Mouse (Mus musculus): ENCODE data around the gene Tnn. TPM values are rescaled to one million over a fixed set of nuclear protein-coding genes. Genes with fewer than 3 reads are reported as not detected.

The Tnn gene
- polyA plus RNA-seq (2015; fragmentation: Nextera tagmentation; extraction: Ambion mirVana), result 0.04 and 0.06 TPM in 2 replicates

DNA sequence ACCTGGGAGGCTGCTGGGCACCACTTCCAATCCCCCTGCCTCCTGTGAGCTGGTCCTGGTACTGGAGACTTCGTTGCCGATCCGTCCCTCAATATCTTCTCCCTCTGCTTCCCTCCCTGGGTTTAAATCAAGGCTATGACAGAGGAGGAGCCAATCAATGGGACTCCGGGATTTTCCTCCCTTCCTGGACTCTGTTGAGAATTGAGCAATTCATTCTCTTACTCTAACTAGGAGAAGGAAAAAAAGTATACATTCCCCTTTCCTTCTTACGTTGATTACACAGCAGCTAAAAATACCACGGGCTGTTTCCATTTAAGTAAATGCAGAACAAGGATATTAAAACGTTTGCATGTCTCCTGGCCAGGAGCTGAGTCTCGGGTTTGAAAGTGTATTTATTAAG, at the start of gene Tnn:
Tnn (minus strand) TSS at position 101 of the 400 bp plus-strand sequence.
- no peak within 1 kb of the TSS for H3K9ac ChIP-seq (ENCODE audit: low read depth, low read length)
- H3K27ac ChIP-seq (ENCODE audit: low read length), result no peak within 1 kb of the TSS
- no peaks in the 10 kb centered on the region for H3K4me1 ChIP-seq (ENCODE audit: control insufficient read depth, insufficient read depth, low read length)
- no peaks in the 10 kb centered on the region for H3K27me3 ChIP-seq (ENCODE audit: control insufficient read depth, insufficient read depth, low read depth, low read length)
- no peaks in the 10 kb centered on the region for H3K36me3 ChIP-seq (ENCODE audit: control insufficient read depth, insufficient read depth, low read length)
- ATAC-seq, result no peak
- no peak within 1 kb of the TSS for H3K4me2 ChIP-seq (ENCODE audit: low read length)
- H3K9me3 ChIP-seq (replicated peaks; ENCODE audit: control insufficient read depth, low read length, poor library complexity, severe bottlenecking), result no peaks in the 10 kb centered on the region
- WGBS, result 82% methylated on average over 8 of the region's 8 CpGs
- no peak within 1 kb of the TSS for H3K4me3 ChIP-seq (ENCODE audit: low read depth, low read length)

DNA sequence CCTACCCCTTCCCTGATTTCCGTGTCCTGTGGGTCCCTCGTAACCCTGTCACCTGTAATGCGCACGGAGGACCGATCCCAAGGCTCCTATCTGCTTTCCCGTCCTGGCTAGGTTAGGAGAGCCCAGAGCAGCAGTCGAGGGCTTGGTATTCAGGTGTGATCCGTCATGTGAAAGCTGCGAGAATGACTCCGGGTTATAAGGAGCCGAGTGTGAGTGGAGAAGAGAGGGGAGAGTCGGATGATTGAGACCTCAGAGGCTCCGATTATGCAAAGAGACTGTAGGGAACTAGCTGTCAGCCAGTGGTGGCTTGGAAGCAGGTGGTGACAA, 41.9 kb upstream of the Tnn start:
- H3K4me2 ChIP-seq (ENCODE audit: low read length), result peak overlapping the region; percentile 89
- under 1% methylated on average over 13 of the region's 13 CpGs for WGBS
- H3K36me3 ChIP-seq (ENCODE audit: control insufficient read depth, insufficient read depth, low read length), result 0 out of 2 replicates have a peak, but pooled peaks cover 4% of the 10 kb centered on the region
- peak overlapping the region; percentile 80 for H3K9ac ChIP-seq (ENCODE audit: low read depth, low read length)
- no peaks in the 10 kb centered on the region for H3K27me3 ChIP-seq (ENCODE audit: control insufficient read depth, insufficient read depth, low read depth, low read length)
- peak overlapping the region; percentile 81 for H3K27ac ChIP-seq (ENCODE audit: low read length)
- peaks cover 14% of the 10 kb centered on the region for H3K4me1 ChIP-seq (ENCODE audit: control insufficient read depth, insufficient read depth, low read length)
- peak overlapping the region; percentile 75 for H3K4me3 ChIP-seq (ENCODE audit: low read depth, low read length)
- ATAC-seq, result no peak
- H3K9me3 ChIP-seq (replicated peaks; ENCODE audit: control insufficient read depth, low read length, poor library complexity, severe bottlenecking), result no peaks in the 10 kb centered on the region

DNA sequence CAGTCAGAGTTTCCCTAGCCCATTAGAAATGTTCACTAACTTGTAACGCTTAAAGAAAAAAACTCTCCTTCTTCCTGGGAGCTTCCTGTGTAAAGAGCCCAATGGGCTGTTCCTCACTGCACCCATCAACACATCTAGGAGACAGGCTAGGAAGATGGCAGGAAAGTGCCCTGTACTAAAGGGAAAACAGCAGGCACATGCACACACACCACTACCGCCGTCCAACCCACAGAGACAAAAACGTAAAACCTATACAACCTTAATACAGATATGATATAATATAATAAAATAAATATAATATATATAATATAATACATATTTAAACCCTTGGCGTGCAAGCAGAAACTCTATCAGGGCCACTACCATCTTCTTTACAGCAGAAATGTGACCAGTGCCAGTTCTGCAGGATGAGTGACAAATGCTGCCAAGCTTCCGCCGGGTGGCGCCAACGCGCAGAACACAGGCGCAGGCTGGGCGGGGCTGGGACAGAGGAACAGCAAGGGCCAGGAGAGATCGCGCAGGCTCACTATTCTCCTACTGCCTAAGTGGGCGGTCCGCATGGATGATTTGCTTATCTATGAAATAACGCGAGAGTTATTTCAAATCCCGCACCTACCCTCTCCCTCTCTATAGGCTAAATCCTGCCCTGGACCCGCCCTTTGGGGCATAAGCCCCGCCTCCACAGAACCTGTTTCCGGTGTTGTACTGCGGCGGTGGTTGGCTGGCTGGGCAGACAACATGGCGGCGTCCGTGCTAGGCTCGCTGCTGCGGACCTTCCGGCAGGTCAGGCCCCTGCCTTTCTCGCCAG, 41.4 kb upstream of the Tnn start, which contains the start of gene Mrps14:
Mrps14 (plus strand) TSS at position 687 of the 808 bp plus-strand sequence.
- Histone ChIP-seq H3K36me3 (ENCODE audit: control insufficient read depth, insufficient read depth, low read length) (0 out of 2 replicates have a peak, but pooled peaks cover 4% of the 10 kb centered on the region), H3K4me2 (ENCODE audit: low read length) (peak within 1 kb of the TSS; percentile 89), H3K9me3 (replicated peaks; ENCODE audit: control insufficient read depth, low read length, poor library complexity, severe bottlenecking) (no peaks in the 10 kb centered on the region), H3K4me1 (ENCODE audit: control insufficient read depth, insufficient read depth, low read length) (peaks cover 14% of the 10 kb centered on the region), H3K4me3 (ENCODE audit: low read depth, low read length) (peak within 1 kb of the TSS; percentile 75), H3K27me3 (ENCODE audit: control insufficient read depth, insufficient read depth, low read depth, low read length) (no peaks in the 10 kb centered on the region), H3K27ac (ENCODE audit: low read length) (peak within 1 kb of the TSS; percentile 81), H3K9ac (ENCODE audit: low read depth, low read length) (peak within 1 kb of the TSS; percentile 80)
- 6% methylated on average over 31 of the region's 31 CpGs for WGBS
- peak; percentile 99 for ATAC-seq

DNA sequence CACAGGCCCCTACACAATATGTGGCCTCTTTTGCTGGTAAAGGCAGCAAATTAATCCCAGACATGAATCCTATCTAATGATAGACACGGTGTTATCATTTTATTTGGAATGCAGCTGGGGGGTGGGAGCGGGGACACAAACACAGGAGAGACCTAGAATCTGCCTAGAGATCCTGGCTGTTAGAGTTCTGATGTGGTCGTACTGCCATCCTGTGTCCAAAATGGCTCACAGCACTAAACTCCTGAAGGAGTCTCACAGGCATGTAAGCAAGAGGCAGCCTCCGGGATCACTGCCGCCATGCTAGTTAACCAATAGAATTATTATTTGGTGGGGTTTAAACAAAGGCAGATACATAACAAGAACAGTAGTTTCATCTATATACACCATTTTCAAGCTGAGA, 31.1 kb upstream of the Tnn start:
- no peak overlapping the region for H3K27ac ChIP-seq (ENCODE audit: low read length)
- WGBS, result 11% methylated on average over 5 of the region's 5 CpGs
- H3K27me3 ChIP-seq (ENCODE audit: control insufficient read depth, insufficient read depth, low read depth, low read length), result no peaks in the 10 kb centered on the region
- no peak overlapping the region for H3K9ac ChIP-seq (ENCODE audit: low read depth, low read length)
- H3K9me3 ChIP-seq (replicated peaks; ENCODE audit: control insufficient read depth, low read length, poor library complexity, severe bottlenecking), result no peaks in the 10 kb centered on the region; the same call in 1 of the 2 replicates
- no peak overlapping the region for H3K4me3 ChIP-seq (ENCODE audit: low read depth, low read length)
- H3K4me2 ChIP-seq (ENCODE audit: low read length), result peak overlapping the region; percentile 21
- ATAC-seq, result peak; percentile 91
- no peaks in the 10 kb centered on the region; the same call in 1 of the 2 replicates for H3K4me1 ChIP-seq (ENCODE audit: control insufficient read depth, insufficient read depth, low read length)
- H3K36me3 ChIP-seq (ENCODE audit: control insufficient read depth, insufficient read depth, low read length), result no peaks in the 10 kb centered on the region

DNA sequence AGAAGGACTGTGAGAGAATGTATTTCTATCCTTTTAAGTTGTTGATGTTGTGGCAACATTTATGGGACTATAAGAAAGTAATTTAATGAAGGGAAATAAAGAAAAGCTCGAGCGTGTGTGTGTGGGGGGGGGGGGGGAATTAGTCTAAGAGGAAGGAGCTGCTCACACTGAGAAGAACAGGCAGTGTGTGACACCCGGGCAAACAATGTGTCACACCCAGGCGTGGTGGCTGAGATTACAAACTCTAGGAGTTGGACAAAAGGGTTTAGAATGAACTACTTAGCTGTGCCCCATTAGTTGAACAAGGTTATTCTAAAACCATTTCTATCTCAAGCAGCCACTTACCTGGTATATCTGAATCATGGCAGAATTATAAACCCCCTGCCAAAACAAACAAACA, 27.8 kb upstream of the Tnn start:
- Histone ChIP-seq H3K27ac (ENCODE audit: low read length) (no peak overlapping the region), H3K4me2 (ENCODE audit: low read length) (no peak overlapping the region), H3K36me3 (ENCODE audit: control insufficient read depth, insufficient read depth, low read length) (no peaks in the 10 kb centered on the region), H3K9ac (ENCODE audit: low read depth, low read length) (no peak overlapping the region), H3K4me1 (ENCODE audit: control insufficient read depth, insufficient read depth, low read length) (no peaks in the 10 kb centered on the region; the same call in 1 of the 2 replicates), H3K4me3 (ENCODE audit: low read depth, low read length) (no peak overlapping the region), H3K9me3 (replicated peaks; ENCODE audit: control insufficient read depth, low read length, poor library complexity, severe bottlenecking) (no peaks in the 10 kb centered on the region), H3K27me3 (ENCODE audit: control insufficient read depth, insufficient read depth, low read depth, low read length) (no peaks in the 10 kb centered on the region)
- no peak for ATAC-seq
- 79% methylated on average over 4 of the region's 4 CpGs for WGBS

DNA sequence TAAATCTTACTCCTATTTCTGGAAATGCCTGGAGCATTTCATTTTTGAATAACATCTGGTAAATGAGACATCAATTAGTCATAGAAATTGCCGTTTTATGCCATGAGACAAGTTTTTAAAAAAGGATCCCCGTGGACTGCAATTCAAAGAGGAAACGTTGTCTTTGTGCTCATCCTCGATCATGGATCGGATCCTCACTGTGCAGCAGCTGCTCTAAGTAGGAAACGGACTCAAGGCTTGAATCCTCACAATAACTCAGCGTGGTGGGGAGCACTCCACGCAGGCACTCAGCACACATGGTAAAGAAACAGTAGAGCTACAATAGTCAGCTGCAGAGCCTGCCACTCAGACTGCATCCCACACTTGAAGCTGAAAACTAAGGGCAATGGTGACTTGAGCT, 23.5 kb upstream of the Tnn start:
- no peaks in the 10 kb centered on the region for H3K36me3 ChIP-seq (ENCODE audit: control insufficient read depth, insufficient read depth, low read length)
- H3K4me3 ChIP-seq (ENCODE audit: low read depth, low read length), result no peak overlapping the region
- no peak for ATAC-seq
- no peak overlapping the region for H3K4me2 ChIP-seq (ENCODE audit: low read length)
- H3K9me3 ChIP-seq (replicated peaks; ENCODE audit: control insufficient read depth, low read length, poor library complexity, severe bottlenecking), result no peaks in the 10 kb centered on the region
- 43% methylated on average over 8 of the region's 8 CpGs for WGBS
- H3K27ac ChIP-seq (ENCODE audit: low read length), result no peak overlapping the region
- no peaks in the 10 kb centered on the region; the same call in 1 of the 2 replicates for H3K4me1 ChIP-seq (ENCODE audit: control insufficient read depth, insufficient read depth, low read length)
- no peaks in the 10 kb centered on the region for H3K27me3 ChIP-seq (ENCODE audit: control insufficient read depth, insufficient read depth, low read depth, low read length)
- H3K9ac ChIP-seq (ENCODE audit: low read depth, low read length), result no peak overlapping the region

DNA sequence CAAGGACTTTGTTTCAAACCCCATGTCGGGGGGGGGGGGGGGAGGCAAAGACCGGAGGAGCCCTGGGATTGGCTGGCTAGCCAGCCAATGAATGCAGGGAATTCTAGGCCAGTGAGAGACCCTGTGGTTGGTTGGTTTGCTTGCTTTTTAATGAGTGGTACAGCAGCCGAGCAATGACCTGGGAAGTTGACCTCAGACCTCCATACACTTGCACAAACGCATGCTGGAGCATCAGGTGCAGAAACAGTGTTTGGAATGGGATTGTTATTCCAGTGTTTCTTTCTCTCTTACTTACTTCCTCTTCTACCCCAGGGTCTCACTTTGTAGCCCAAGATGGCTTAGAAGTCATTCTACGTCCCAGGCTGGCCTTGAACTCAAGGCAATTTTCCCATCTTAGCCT, 13.2 kb upstream of the Tnn start:
- ATAC-seq, result no peak
- no peak overlapping the region for H3K27ac ChIP-seq (ENCODE audit: low read length)
- H3K9me3 ChIP-seq (replicated peaks; ENCODE audit: control insufficient read depth, low read length, poor library complexity, severe bottlenecking), result no peaks in the 10 kb centered on the region
- no peaks in the 10 kb centered on the region for H3K36me3 ChIP-seq (ENCODE audit: control insufficient read depth, insufficient read depth, low read length)
- no peak overlapping the region for H3K4me2 ChIP-seq (ENCODE audit: low read length)
- H3K27me3 ChIP-seq (ENCODE audit: control insufficient read depth, insufficient read depth, low read depth, low read length), result no peaks in the 10 kb centered on the region
- H3K4me3 ChIP-seq (ENCODE audit: low read depth, low read length), result no peak overlapping the region
- no peak overlapping the region for H3K9ac ChIP-seq (ENCODE audit: low read depth, low read length)
- WGBS, result 73% methylated on average over 3 of the region's 5 CpGs
- H3K4me1 ChIP-seq (ENCODE audit: control insufficient read depth, insufficient read depth, low read length), result no peaks in the 10 kb centered on the region

DNA sequence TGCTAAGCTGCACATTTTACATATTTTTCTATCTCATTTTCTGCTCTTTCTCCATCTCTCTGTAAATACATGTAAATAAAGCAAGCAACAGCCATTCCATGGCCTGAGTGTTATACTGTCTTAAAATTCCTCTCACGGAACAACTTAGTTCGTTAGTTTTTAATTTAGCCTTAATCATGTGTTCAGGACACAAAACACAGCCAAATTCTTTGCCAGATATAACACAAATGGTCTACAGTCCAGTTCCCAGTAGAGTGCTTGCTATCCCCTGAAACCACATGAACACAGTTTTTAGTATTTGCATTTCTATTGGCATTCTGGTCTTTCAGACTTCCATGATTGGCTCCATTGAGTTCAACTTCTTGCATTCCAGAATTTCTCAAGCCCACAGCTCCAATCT, 4.8 kb upstream of the Tnn start:
- Histone ChIP-seq H3K27ac (ENCODE audit: low read length) (no peak overlapping the region), H3K9me3 (replicated peaks; ENCODE audit: control insufficient read depth, low read length, poor library complexity, severe bottlenecking) (no peaks in the 10 kb centered on the region), H3K9ac (ENCODE audit: low read depth, low read length) (no peak overlapping the region), H3K4me1 (ENCODE audit: control insufficient read depth, insufficient read depth, low read length) (no peaks in the 10 kb centered on the region), H3K4me3 (ENCODE audit: low read depth, low read length) (no peak overlapping the region), H3K4me2 (ENCODE audit: low read length) (no peak overlapping the region), H3K27me3 (ENCODE audit: control insufficient read depth, insufficient read depth, low read depth, low read length) (no peaks in the 10 kb centered on the region), H3K36me3 (ENCODE audit: control insufficient read depth, insufficient read depth, low read length) (no peaks in the 10 kb centered on the region)
- no peak for ATAC-seq
- 82% methylated on average over 2 of the region's 2 CpGs for WGBS

DNA sequence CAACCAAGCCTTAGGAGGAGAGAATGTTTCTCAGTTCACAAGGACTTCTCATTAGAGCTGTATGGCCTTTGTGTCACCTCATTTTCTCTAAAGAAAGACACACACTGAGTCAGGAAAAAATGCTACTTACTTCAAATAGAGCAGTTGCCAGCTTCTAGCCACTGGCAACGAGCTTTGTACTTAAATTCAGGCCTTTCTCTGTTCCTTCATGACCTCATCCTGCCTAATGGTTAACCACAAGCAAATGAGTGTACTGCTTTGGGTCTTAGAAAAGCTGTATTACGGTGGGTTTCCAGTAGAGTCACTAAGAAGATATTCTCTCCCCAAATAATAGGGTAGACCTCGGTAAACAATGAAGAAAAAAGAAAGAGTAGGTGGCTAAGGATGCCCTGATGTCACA, 2.7 kb downstream of the Tnn start:
- Histone ChIP-seq H3K36me3 (ENCODE audit: control insufficient read depth, insufficient read depth, low read length) (no peaks in the 10 kb centered on the region), H3K27me3 (ENCODE audit: control insufficient read depth, insufficient read depth, low read depth, low read length) (no peaks in the 10 kb centered on the region), H3K27ac (ENCODE audit: low read length) (no peak overlapping the region), H3K9me3 (replicated peaks; ENCODE audit: control insufficient read depth, low read length, poor library complexity, severe bottlenecking) (no peaks in the 10 kb centered on the region), H3K4me1 (ENCODE audit: control insufficient read depth, insufficient read depth, low read length) (no peaks in the 10 kb centered on the region), H3K4me2 (ENCODE audit: low read length) (no peak overlapping the region), H3K4me3 (ENCODE audit: low read depth, low read length) (no peak overlapping the region), H3K9ac (ENCODE audit: low read depth, low read length) (no peak overlapping the region)
- 81% methylated on average over 3 of the region's 3 CpGs for WGBS
- no peak for ATAC-seq
